Mouse (Mus musculus) neural tube, postnatal 0 days (tissue): ENCODE data around the gene Islr. TPM values are rescaled to one million over a fixed set of nuclear protein-coding genes. Genes with fewer than 3 reads are reported as not detected.

Experiments used
- microRNA-seq: library from miRNA; unstranded; fragments of <30 nt; microRNA quantifications from one replicate; pipeline ENCODE4, GENCODE M21; 2016
- polyA plus RNA-seq: library from polyadenylated mRNA; unstranded; fragments of >200 nt; fragmentation: Nextera tagmentation; extraction: Ambion mirVana; gene quantifications from 2 replicates; pipeline ENCODE4 v1.2.1, GENCODE M21; 2015

The Islr gene
- 40.3 and 44.0 TPM in 2 replicates for polyA plus RNA-seq

GRCm38 (mm10) chr9:58203516-58204447 lies at the start of gene Islr, which contains the start of gene Islr2:
Gene Islr (minus strand): TSS chr9:58204306.
Gene Islr2 (minus strand): TSS chr9:58204319.

GRCm38 (mm10) chr9:58253033-58253804 lies 49.1 kb upstream of the Islr start, which contains the start of gene Stoml1:
Gene Stoml1 (plus strand): TSS chr9:58253164.

GRCm38 (mm10) chr9:58249592-58250192 lies 45.6 kb upstream of the Islr start, which contains the start of gene Pml:
Gene Pml (minus strand): TSS chr9:58249786.

GRCm38 (mm10) chr9:58118671-58119070 lies 85.4 kb downstream of the Islr start, which contains the start of gene Ccdc33:
Gene Ccdc33 (minus strand): TSS chr9:58118823.

Small RNAs within 50 kb of the gene (microRNA-seq; reads per million reads assigned to microRNA genes)
- not detected for gene Mir6385

Other genes starting within 250 kb of the Islr start
- 0.77 and 1.5 TPM in 2 replicates for gene Cyp11a1, start 197.9 kb downstream of the Islr start, polyA plus RNA-seq
- gene Stra6, start 140.5 kb downstream of the Islr start, polyA plus RNA-seq: 12.9 and 13.6 TPM in 2 replicates
- gene Ccdc33, start 85.5 kb downstream of the Islr start, polyA plus RNA-seq: 0.80 and 1.3 TPM in 2 replicates
- 3.9 and 4.0 TPM in 2 replicates for gene Islr2, start within 50 bp of the Islr start, polyA plus RNA-seq
- 3.2 TPM in 2 replicates for gene Pml, start 45.5 kb upstream of the Islr start, polyA plus RNA-seq
- 128 and 132 TPM in 2 replicates for gene Stoml1, start 48.9 kb upstream of the Islr start, polyA plus RNA-seq
- gene Loxl1, start 108.9 kb upstream of the Islr start, polyA plus RNA-seq: 9.5 and 11.1 TPM in 2 replicates
- not detected in 2 replicates for gene Tbc1d21, start 166.1 kb upstream of the Islr start, polyA plus RNA-seq